Mouse (Mus musculus) stomach, embryonic 16.5 days (tissue): ENCODE data around the gene Rgs1. TPM values are rescaled to one million over a fixed set of nuclear protein-coding genes. Genes with fewer than 3 reads are reported as not detected.
A peak's percentile ranks its signal among the peaks of the same experiment; 100 is the strongest.

ENCODE experiments used
- ATAC-seq: fragments of 200-750 bp; cut with Nextera tagmentation; 2 replicates; pipeline ENCODE4 v1.8.0; 2017; ENCODE audit warnings: moderate number of reproducible peaks, moderate TSS enrichment; ENCODE audit not compliant: insufficient read depth, low FRiP score
- H3K27ac ChIP-seq: fragments of 300-500 bp; sonication (generic); 2 replicates; pipeline ENCODE4 v1.5.1; 2014; ENCODE audit warnings: low read length
- H3K27me3 ChIP-seq: fragments of 300-500 bp; sonication (generic); 2 replicates; pipeline ENCODE4 v1.6.1; 2014; ENCODE audit warnings: low read length, control low read depth, mixed read lengths; ENCODE audit not compliant: control insufficient read depth, insufficient read depth
- H3K36me3 ChIP-seq: fragments of 300-500 bp; sonication (generic); 2 replicates; pipeline ENCODE4 v1.6.1; 2014; ENCODE audit warnings: low read length; ENCODE audit not compliant: control insufficient read depth, insufficient read depth
- H3K4me1 ChIP-seq: fragments of 300-500 bp; sonication (generic); 2 replicates; pipeline ENCODE4 v1.6.1; 2014; ENCODE audit warnings: low read length, control low read depth, mixed read lengths; ENCODE audit not compliant: control insufficient read depth, insufficient read depth
- H3K4me2 ChIP-seq: fragments of 300-500 bp; sonication (generic); 2 replicates; pipeline ENCODE4 v1.6.1; 2014; ENCODE audit warnings: low read depth, low read length, mixed read lengths
- H3K4me3 ChIP-seq: fragments of 300-500 bp; sonication (generic); replicated peaks from 2 replicates; pipeline ENCODE4 v1.5.1; 2014; ENCODE audit warnings: mild to moderate bottlenecking, low read length
- H3K9ac ChIP-seq: fragments of 300-500 bp; sonication (generic); 2 replicates; pipeline ENCODE4 v1.6.1; 2014; ENCODE audit warnings: low read length
- H3K9me3 ChIP-seq: fragments of 300-500 bp; sonication (generic); replicated peaks from 2 replicates; pipeline ENCODE4 v1.6.1; 2016; ENCODE audit warnings: low read length, control low read depth; ENCODE audit not compliant: control insufficient read depth
- WGBS: fragments of 180-500 bp; shearing (Covaris S2); extraction: QIAGEN DNeasy Blood & Tissue Kit; methylation state at CpG from one replicate; pipeline ENCODE4 v1.1.7; 2014; 5-methylcytosine and 5-hydroxymethylcytosine counted together
- polyA plus RNA-seq: library from polyadenylated mRNA; unstranded; fragments of >200 nt; fragmentation: Nextera tagmentation; extraction: Ambion mirVana; gene quantifications from 2 replicates; pipeline ENCODE4 v1.2.1, GENCODE M21; 2015

Gene Rgs1
- polyA plus RNA-seq, 1 experiment from 2014 or later: 0.13 TPM

DNA sequence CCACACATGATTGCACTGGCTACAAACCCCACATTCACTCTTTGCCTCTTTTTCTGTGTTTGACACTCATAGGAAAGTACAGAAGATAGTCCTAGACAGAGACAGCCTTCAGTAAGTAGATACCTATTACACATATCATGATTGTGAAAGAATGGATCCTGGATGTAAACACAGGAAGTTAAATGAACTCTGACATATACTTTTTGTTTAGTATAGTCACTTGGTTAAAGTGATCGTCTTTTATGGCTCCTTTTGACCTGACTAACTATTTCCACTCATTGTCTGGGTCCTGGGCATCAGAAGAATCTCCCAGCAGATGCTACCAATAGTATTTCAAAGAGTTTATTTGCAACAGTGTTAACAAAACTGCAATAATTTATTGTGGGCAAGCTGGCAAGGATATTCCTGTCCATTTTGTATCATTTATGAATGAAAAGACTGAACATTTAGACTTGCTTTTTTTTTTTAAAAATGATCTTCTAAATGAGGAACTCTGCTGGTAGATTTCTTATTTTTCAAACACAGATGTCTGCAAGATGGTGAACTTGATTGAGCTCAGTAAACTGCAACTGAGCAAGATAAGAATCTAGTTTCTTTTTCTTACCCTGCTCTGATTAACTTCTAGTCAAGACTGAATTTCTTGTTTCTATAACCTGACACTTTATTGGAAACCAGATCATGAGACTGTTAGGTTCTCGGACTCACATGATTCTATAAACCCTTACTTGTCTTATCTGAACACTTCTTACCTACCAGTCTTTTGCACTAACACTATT is 7.7 kb upstream of the Rgs1 start:
- ATAC-seq: no peak
- Histone ChIP-seq H3K27me3 (no peaks in the 10 kb centered on the region), H3K36me3 (no peaks in the 10 kb centered on the region), H3K4me3 (no peak overlapping the region), H3K9me3 (no peaks in the 10 kb centered on the region), H3K9ac (no peak overlapping the region), H3K4me1 (no peaks in the 10 kb centered on the region), H3K4me2 (no peak overlapping the region), H3K27ac (no peak overlapping the region)
- 53% methylated on average over 2 of the region's 2 CpGs for WGBS

DNA sequence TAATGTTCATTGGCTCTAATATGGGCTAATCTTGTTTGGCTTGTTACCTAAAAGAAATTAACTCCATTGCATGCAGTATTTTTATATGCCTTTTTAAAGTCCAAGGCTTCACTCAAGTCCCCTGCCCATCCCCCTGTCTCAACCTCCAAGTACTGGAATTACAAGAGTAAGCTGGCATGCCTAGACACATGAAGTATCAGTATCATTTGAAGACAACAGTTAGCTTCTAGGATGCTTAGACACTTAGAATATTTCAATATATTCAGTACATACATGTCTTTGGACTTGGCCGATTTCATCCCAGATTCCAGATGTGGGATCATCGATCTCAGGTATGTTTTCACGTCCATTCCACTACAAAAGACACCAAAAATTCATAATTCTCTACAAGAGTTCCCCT is 836 bp downstream of the Rgs1 start:
- no peak overlapping the region for H3K4me3 ChIP-seq
- no peak for ATAC-seq
- H3K27ac ChIP-seq: no peak overlapping the region
- no peak overlapping the region for H3K9ac ChIP-seq
- no peak overlapping the region for H3K4me2 ChIP-seq
- no peaks in the 10 kb centered on the region for H3K9me3 ChIP-seq
- H3K4me1 ChIP-seq: no peaks in the 10 kb centered on the region
- 85% methylated on average over 3 of the region's 3 CpGs for WGBS
- no peaks in the 10 kb centered on the region for H3K27me3 ChIP-seq
- no peaks in the 10 kb centered on the region for H3K36me3 ChIP-seq

- Histone ChIP-seq H3K4me2 (no peak overlapping the region), H3K9ac (no peak overlapping the region), H3K9me3 (no peaks in the 10 kb centered on the region), H3K4me1 (no peaks in the 10 kb centered on the region), H3K36me3 (no peaks in the 10 kb centered on the region), H3K27me3 (no peaks in the 10 kb centered on the region), H3K4me3 (no peak overlapping the region), H3K27ac (no peak overlapping the region)
- ATAC-seq: no peak
- 95% methylated on average over 1 of the region's 1 CpGs for WGBS
These were observed 1.7 kb downstream of the Rgs1 start for GRCm38 (mm10) chr1:144247382-144247781.

- Histone ChIP-seq H3K9ac (no peak overlapping the region), H3K4me3 (no peak overlapping the region), H3K4me1 (no peaks in the 10 kb centered on the region), H3K27me3 (no peaks in the 10 kb centered on the region), H3K4me2 (no peak overlapping the region), H3K36me3 (no peaks in the 10 kb centered on the region), H3K9me3 (no peaks in the 10 kb centered on the region), H3K27ac (no peak overlapping the region)
- ATAC-seq: peak; percentile 71; the same call in 1 of the 2 replicates
- 54% methylated on average over 1 of the region's 1 CpGs for WGBS
These were observed 5.5 kb downstream of the Rgs1 start for GRCm38 (mm10) chr1:144243511-144243910.

- no peaks in the 10 kb centered on the region for H3K36me3 ChIP-seq
- no peak overlapping the region for H3K4me2 ChIP-seq
- H3K27me3 ChIP-seq: no peaks in the 10 kb centered on the region
- H3K4me3 ChIP-seq: no peak overlapping the region
- no peaks in the 10 kb centered on the region for H3K4me1 ChIP-seq
- ATAC-seq: no peak
- H3K9ac ChIP-seq: no peak overlapping the region
- H3K9me3 ChIP-seq: no peaks in the 10 kb centered on the region
- H3K27ac ChIP-seq: no peak overlapping the region
- WGBS: 71% methylated on average over 2 of the region's 2 CpGs
These were observed 9.8 kb downstream of the Rgs1 start for GRCm38 (mm10) chr1:144239195-144239594.

GRCm38 (mm10) chr1:144215230-144215629 is 33.8 kb downstream of the Rgs1 start:
- H3K27me3 ChIP-seq: no peaks in the 10 kb centered on the region
- no peak overlapping the region for H3K27ac ChIP-seq
- no peak overlapping the region for H3K4me2 ChIP-seq
- no peak overlapping the region for H3K4me3 ChIP-seq
- no peaks in the 10 kb centered on the region for H3K36me3 ChIP-seq
- no peak overlapping the region for H3K9ac ChIP-seq
- no peaks in the 10 kb centered on the region for H3K9me3 ChIP-seq
- no peaks in the 10 kb centered on the region for H3K4me1 ChIP-seq
- no peak for ATAC-seq

- no peak overlapping the region for H3K4me2 ChIP-seq
- WGBS: 66% methylated on average over 3 of the region's 3 CpGs
- no peaks in the 10 kb centered on the region for H3K4me1 ChIP-seq
- no peak overlapping the region for H3K27ac ChIP-seq
- no peak overlapping the region for H3K4me3 ChIP-seq
- no peaks in the 10 kb centered on the region for H3K27me3 ChIP-seq
- no peak overlapping the region for H3K9ac ChIP-seq
- H3K9me3 ChIP-seq: no peaks in the 10 kb centered on the region
- H3K36me3 ChIP-seq: no peaks in the 10 kb centered on the region
- no peak for ATAC-seq
These were observed 38.1 kb downstream of the Rgs1 start for GRCm38 (mm10) chr1:144210912-144211311.

DNA sequence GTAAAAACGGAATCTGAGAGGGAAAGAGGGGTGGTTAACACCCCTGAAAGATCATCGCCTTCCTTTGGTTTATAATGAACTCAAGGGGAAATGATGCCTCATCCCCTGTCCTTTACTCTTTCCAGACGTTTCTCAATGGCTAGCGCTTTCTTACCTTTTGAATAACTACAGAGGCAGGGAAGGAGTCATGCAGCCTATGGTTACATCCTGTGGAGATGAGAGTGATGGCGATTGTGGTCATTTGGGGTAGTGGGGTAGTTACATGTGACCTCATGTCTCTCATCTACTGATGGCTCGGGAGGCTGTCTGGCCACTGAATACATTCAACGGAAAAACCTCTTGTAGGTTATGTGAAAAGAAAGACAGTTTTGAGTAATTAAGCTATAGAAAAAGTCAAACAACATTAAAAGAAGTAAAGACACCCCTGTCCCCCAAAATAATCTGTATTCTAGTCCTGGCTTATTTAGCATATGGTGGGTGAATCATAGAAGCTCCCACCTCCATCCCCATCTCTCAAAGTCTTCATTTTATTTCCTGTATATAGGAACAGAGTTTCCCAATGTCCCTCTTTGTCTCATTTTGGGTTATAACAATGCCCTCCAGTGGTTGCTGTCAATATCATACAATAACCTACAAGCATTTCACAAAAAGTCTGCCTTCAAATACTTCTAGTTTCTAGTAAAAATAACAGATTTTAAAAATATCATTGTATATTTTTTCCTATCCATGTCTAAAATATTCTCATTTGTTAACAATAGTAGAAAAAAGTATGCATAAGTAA is 42.6 kb downstream of the Rgs1 start:
- Histone ChIP-seq H3K4me1 (no peaks in the 10 kb centered on the region), H3K4me3 (no peak overlapping the region), H3K9ac (no peak overlapping the region), H3K9me3 (no peaks in the 10 kb centered on the region), H3K27me3 (no peaks in the 10 kb centered on the region), H3K4me2 (no peak overlapping the region), H3K27ac (no peak overlapping the region), H3K36me3 (no peaks in the 10 kb centered on the region)
- WGBS: 78% methylated on average over 7 of the region's 7 CpGs
- ATAC-seq: no peak

DNA sequence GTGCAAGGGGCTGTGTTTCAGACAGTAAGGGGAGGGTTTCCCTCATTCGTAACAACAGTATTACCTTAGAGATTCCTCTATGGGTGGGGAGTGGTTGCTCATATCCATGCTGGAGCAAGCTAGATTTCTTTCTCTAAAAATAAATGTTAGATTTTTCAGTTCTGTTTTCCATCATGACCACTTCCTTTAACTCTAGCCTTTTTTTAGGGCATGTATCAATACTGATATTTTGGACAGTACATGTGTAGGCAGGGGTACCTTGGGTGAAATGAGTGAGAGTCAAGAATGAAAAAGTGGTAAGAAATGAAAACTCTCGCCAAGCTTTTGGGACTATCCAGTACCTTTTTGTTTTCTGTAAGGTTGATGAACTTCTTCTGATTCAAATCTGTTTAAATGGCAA is 44.3 kb downstream of the Rgs1 start:
- Histone ChIP-seq H3K27ac (no peak overlapping the region), H3K4me3 (no peak overlapping the region), H3K9ac (no peak overlapping the region), H3K4me2 (no peak overlapping the region), H3K27me3 (no peaks in the 10 kb centered on the region), H3K36me3 (no peaks in the 10 kb centered on the region), H3K4me1 (no peaks in the 10 kb centered on the region), H3K9me3 (no peaks in the 10 kb centered on the region)
- 84% methylated on average over 2 of the region's 2 CpGs for WGBS
- no peak for ATAC-seq
